Mouse (Mus musculus): ENCODE results near the gene Ftcd.

DNA sequence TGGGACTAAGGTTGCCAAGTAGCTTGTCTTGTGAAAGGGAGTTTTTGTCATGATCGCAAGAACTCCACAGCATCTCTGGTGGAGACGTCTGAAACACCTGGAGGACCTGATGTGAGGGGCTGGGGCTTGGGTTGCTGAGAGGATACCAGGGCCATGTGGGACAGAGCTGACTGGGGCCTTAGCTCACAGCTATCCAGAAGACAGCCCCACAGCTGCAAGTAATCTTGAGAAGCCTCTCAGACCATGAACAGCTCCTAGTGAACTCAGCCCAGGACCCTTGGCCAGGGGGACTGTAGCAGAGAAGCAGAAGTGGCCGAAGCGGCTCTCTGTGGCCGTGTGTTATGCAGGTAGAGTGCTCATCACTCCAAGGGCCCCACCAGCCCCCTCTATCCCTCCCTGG lies 59.1 kb downstream of the Ftcd start:
- TF ChIP-seq CTCF (IDR thresholded peaks at IDR 0.05) (no peak), POLR2A (IDR thresholded peaks at IDR 0.05; ENCODE audit: insufficient read depth, low read depth, low read length) (no peak), EP300 (IDR thresholded peaks at IDR 0.05; ENCODE audit: insufficient read depth, low read depth, low read length) (no peak)
